Mouse (Mus musculus) urinary bladder, postnatal 36 days (tissue): ENCODE results near the gene Nudt17.
"Not testable (repeated sequence)": the region's sequence is repeated elsewhere in the genome, so short reads cannot be mapped to it uniquely, and the experiment has no call there.

Experiments used
- DNase-seq, 2 experiments: peaks; one replicate each; pipeline ENCODE4 v3.0.0; 2022; ENCODE audit warnings: low spot score in 2 of 2, mixed read lengths in 1 of 2

Nudt17 gene

GRCm38 (mm10) chr3:96671519-96671918 lies 36.8 kb downstream of the Nudt17 start:
- DNase-seq: no peak

GRCm38 (mm10) chr3:96669727-96670468 lies 38.5 kb downstream of the Nudt17 start, which contains the start of gene Ankrd35:
Gene Ankrd35 (plus strand): TSS chr3:96670131.
- DNase-seq: peak; percentile 67 to 83

GRCm38 (mm10) chr3:96668424-96669067 lies 39.8 kb downstream of the Nudt17 start:
- DNase-seq: no peak

- DNase-seq: no peak
Measured at GRCm38 (mm10) chr3:96667316-96667715, 41.0 kb downstream of the Nudt17 start.

GRCm38 (mm10) chr3:96666916-96667315 lies 41.4 kb downstream of the Nudt17 start:
- no peak for DNase-seq

GRCm38 (mm10) chr3:96665732-96666363 lies 42.5 kb downstream of the Nudt17 start:
- DNase-seq: not testable (repeated sequence)

- DNase-seq: peak; percentile 76 to 79
Measured at GRCm38 (mm10) chr3:96663432-96664239, 44.7 kb downstream of the Nudt17 start.

DNA sequence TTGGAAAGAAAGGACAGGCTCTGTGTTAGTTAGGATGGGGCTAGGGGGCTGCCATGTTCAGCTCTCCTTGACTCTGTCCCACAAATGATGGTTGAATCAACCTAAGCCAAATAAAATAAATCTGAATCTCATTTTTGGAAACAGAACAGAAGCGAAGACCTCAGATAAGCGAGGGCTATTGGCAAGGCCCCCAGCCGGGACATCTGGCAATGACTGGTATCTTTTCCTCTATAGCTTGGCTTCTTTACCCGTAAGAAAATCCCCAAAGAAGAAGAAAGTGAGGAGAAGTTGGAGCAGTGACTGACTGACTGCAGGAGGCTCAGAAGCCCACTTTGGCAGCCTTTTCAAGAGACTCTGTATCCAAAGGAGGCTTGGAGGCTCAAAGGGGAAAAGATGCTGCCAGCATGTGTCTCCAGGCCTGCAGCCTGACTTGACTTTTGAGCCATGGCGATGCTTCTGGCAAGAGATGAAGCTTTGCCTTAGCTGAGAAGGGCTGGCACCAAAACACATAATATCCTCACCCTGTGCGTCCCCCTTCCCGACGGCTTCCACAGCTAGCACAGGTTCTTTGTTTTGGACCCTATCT lies 45.5 kb downstream of the Nudt17 start:
- DNase-seq: no peak

GRCm38 (mm10) chr3:96660901-96661300 lies 47.5 kb downstream of the Nudt17 start:
- no peak for DNase-seq
